Mouse (Mus musculus) MEL (cell line): ENCODE data around the gene Serping1. TPM values are rescaled to one million over a fixed set of nuclear protein-coding genes. Genes with fewer than 3 reads are reported as not detected.

ENCODE experiments used
- DNase-seq: peaks from one replicate; pipeline ENCODE4 v3.0.0; 2011; ENCODE audit warnings: low read depth, low spot score
- H3K27ac ChIP-seq: 2 replicates; pipeline ENCODE4 v1.5.1; 2012; ENCODE audit warnings: low read depth, mild to moderate bottlenecking, control low read depth, low read length, moderate library complexity; ENCODE audit not compliant: control insufficient read depth
- H3K27me3 ChIP-seq, 2 experiments: fragments of 150-350 bp in 1 of 2; sonication (generic) in 1 of 2; 2 replicates each; pipeline ENCODE4 v1.6.1; 2012; ENCODE audit warnings: low read length in 2 of 2, mild to moderate bottlenecking in 2 of 2, improper control_type of control experiment in 1 of 2, moderate library complexity in 1 of 2; ENCODE audit not compliant: insufficient read depth in 2 of 2, control insufficient read depth in 1 of 2
- H3K36me3 ChIP-seq, 2 experiments: 2 replicates each; pipeline ENCODE4 v1.6.1; 2012 to 2014; ENCODE audit warnings: low read length in 2 of 2, improper control_type of control experiment in 1 of 2, inconsistent platforms in 1 of 2, mild to moderate bottlenecking in 1 of 2; ENCODE audit not compliant: insufficient read depth in 2 of 2, control insufficient read depth in 1 of 2
- H3K4me1 ChIP-seq, 2 experiments: fragments of 150-350 bp in 1 of 2; sonication (generic) in 1 of 2; 2 replicates each; pipeline ENCODE4 v1.6.1; 2012; ENCODE audit warnings: low read length in 2 of 2, improper control_type of control experiment in 1 of 2, mild to moderate bottlenecking in 1 of 2; ENCODE audit not compliant: insufficient read depth in 2 of 2, control insufficient read depth in 1 of 2
- H3K4me3 ChIP-seq, 2 experiments: fragments of 150-350 bp in 1 of 2; sonication (generic) in 1 of 2; 2 replicates each; pipeline ENCODE4 v1.5.1; 2012; ENCODE audit warnings: low read depth in 2 of 2, low read length in 2 of 2, mild to moderate bottlenecking in 2 of 2, moderate library complexity in 2 of 2, control low read depth in 1 of 2, improper control_type of control experiment in 1 of 2; ENCODE audit not compliant: control insufficient read depth in 1 of 2, insufficient read depth in 1 of 2
- H3K79me2 ChIP-seq: 2 replicates; pipeline ENCODE4 v1.6.1; 2012; ENCODE audit warnings: mild to moderate bottlenecking, low read length, moderate library complexity; ENCODE audit not compliant: control insufficient read depth, poor library complexity, insufficient read depth
- H3K9ac ChIP-seq: 2 replicates; pipeline ENCODE4 v1.6.1; 2012; ENCODE audit warnings: low read depth, mild to moderate bottlenecking, control low read depth, low read length, moderate library complexity; ENCODE audit not compliant: control insufficient read depth, poor library complexity, severe bottlenecking
- H3K9me3 ChIP-seq: fragments of 150-350 bp; sonication (generic); replicated peaks from 2 replicates; pipeline ENCODE4 v1.6.1; 2012; ENCODE audit warnings: mild to moderate bottlenecking, low read length, improper control_type of control experiment, moderate library complexity; ENCODE audit not compliant: insufficient read depth
- BHLHE40 ChIP-seq: IDR thresholded peaks from 2 replicates; pipeline ENCODE4 v1.6.1; 2012; ENCODE audit warnings: low read depth, mild to moderate bottlenecking, inconsistent platforms, low read length, improper control_type of control experiment, borderline replicate concordance
- CTCF ChIP-seq, 3 experiments: IDR thresholded peaks in 2 of 3; conservative IDR thresholded peaks in 1 of 3; 2 replicates each; pipeline ENCODE4 v1.5.1; 2011 to 2012; ENCODE audit warnings: low read length in 3 of 3, low read depth in 2 of 3, mild to moderate bottlenecking in 2 of 3, improper control_type of control experiment in 1 of 3, inconsistent platforms in 1 of 3, mixed read lengths in 1 of 3, moderate library complexity in 1 of 3; ENCODE audit not compliant: control insufficient read depth in 1 of 3, insufficient read depth in 1 of 3, poor library complexity in 1 of 3, severe bottlenecking in 1 of 3
- JUND ChIP-seq: IDR thresholded peaks from 2 replicates; pipeline ENCODE4 v1.6.1; 2011; ENCODE audit warnings: low read depth, mild to moderate bottlenecking, improper control_type of control experiment, low read length
- MAX ChIP-seq: IDR thresholded peaks from 2 replicates; pipeline ENCODE4 v1.6.1; 2011; ENCODE audit warnings: low read length, improper control_type of control experiment
- MXI1 ChIP-seq: IDR thresholded peaks from 2 replicates; pipeline ENCODE4 v1.6.1; 2011; ENCODE audit warnings: mild to moderate bottlenecking, low read depth, low read length, improper control_type of control experiment
- MYC ChIP-seq: IDR thresholded peaks from 2 replicates; pipeline ENCODE4 v1.6.1; 2011; ENCODE audit warnings: low read depth, mild to moderate bottlenecking, low read length, improper control_type of control experiment, moderate library complexity
- POLR2A ChIP-seq, 2 experiments: IDR thresholded peaks; 2 replicates each; pipeline ENCODE4 v1.6.1; 2011 to 2012; ENCODE audit warnings: low read length in 2 of 2, mild to moderate bottlenecking in 2 of 2, control low read depth in 1 of 2, improper control_type of control experiment in 1 of 2, low read depth in 1 of 2, moderate library complexity in 1 of 2; ENCODE audit not compliant: control insufficient read depth in 1 of 2, insufficient read depth in 1 of 2, poor library complexity in 1 of 2
- RAD21 ChIP-seq: IDR thresholded peaks from 2 replicates; pipeline ENCODE4 v1.6.1; 2011; ENCODE audit warnings: mild to moderate bottlenecking, low read depth, low read length, improper control_type of control experiment
- SIN3A ChIP-seq: IDR thresholded peaks from 2 replicates; pipeline ENCODE4 v1.6.1; 2012; ENCODE audit warnings: low read length, improper control_type of control experiment, inconsistent platforms
- SMC3 ChIP-seq: IDR thresholded peaks from 2 replicates; pipeline ENCODE4 v1.6.1; 2011; ENCODE audit warnings: low read depth, low read length, improper control_type of control experiment
- TBP ChIP-seq: IDR thresholded peaks from 2 replicates; pipeline ENCODE4 v1.8.0; 2011; ENCODE audit warnings: low read depth, low read length, improper control_type of control experiment
- USF1 ChIP-seq: IDR thresholded peaks from 2 replicates; pipeline ENCODE4 v1.6.1; 2014; ENCODE audit warnings: low read depth, mild to moderate bottlenecking, inconsistent platforms, low read length, improper control_type of control experiment, moderate library complexity
- USF2 ChIP-seq, 2 experiments: IDR thresholded peaks; 2 replicates each; pipeline ENCODE4 v1.6.1; 2011 to 2012; ENCODE audit warnings: improper control_type of control experiment in 2 of 2, low read length in 2 of 2, borderline replicate concordance in 1 of 2, inconsistent platforms in 1 of 2, low read depth in 1 of 2, mild to moderate bottlenecking in 1 of 2; ENCODE audit not compliant: insufficient read depth in 1 of 2
- ZC3H11A ChIP-seq: IDR thresholded peaks from 2 replicates; pipeline ENCODE4 v1.6.1; 2012; ENCODE audit warnings: low read depth, mild to moderate bottlenecking, inconsistent platforms, low read length, improper control_type of control experiment
- ZKSCAN1 ChIP-seq: IDR thresholded peaks from 2 replicates; pipeline ENCODE4 v1.6.1; 2012; ENCODE audit warnings: low read depth, mild to moderate bottlenecking, inconsistent platforms, low read length, improper control_type of control experiment, moderate library complexity
- ZMIZ1 ChIP-seq: IDR thresholded peaks from 2 replicates; pipeline ENCODE4 v1.6.1; 2012; ENCODE audit warnings: low read depth, mild to moderate bottlenecking, inconsistent platforms, low read length, improper control_type of control experiment, moderate library complexity
- ZNF384 ChIP-seq: IDR thresholded peaks from 2 replicates; pipeline ENCODE4 v1.6.1; 2012; ENCODE audit warnings: low read depth, mild to moderate bottlenecking, inconsistent platforms, low read length, improper control_type of control experiment
- polyA plus RNA-seq, 2 experiments: library from polyadenylated mRNA; stranded (reverse) in 1 of 2; unstranded in 1 of 2; fragments of >175 nt in 1 of 2; fragments of >200 nt in 1 of 2; gene quantifications; 2 replicates each; pipeline versions ENCODE4 v1.2.1 to v1.2.4; 2012; ENCODE audit warnings: low replicate concordance in 2 of 2, low read depth in 1 of 2; ENCODE audit not compliant: insufficient read length in 2 of 2, insufficient read depth in 1 of 2, missing spikeins in 1 of 2
- total RNA-seq: library from RNA; depleted of rRNA; stranded (reverse); fragments of 300-350 nt; gene quantifications from 2 replicates; pipeline ENCODE4 v1.2.3, GENCODE M21; 2012

The Serping1 gene
- total and polyA plus RNA-seq, 3 experiments = not detected

DNA sequence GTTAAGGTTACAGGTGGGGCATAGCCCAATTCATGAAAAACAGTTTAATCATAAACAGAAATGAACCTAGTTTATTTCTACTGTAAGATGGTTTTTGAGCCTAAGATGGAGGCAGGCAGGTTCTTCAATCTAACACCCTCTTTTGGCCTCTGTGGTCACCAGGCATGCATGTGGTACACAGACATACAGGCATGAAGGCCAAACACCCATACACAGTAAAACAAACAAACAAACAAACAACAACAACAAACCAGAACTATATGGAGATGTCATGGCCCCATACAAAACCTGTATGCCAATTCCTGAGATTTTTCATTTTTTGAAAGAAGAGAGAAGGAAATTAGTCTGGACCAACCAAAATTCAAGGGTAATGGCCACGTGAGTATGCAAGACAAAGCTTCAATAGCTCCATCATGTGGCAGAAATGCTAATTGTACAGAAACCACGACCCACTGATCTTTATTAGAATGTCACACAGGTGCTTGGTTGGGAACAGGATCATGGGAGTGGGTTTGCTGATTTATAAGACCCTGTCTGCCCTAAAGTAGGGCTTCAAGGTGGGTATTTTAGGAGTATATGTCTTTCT, 16.6 kb downstream of the Serping1 start:
- Histone ChIP-seq H3K27ac (no peak overlapping the region), H3K9me3 (no peaks in the 10 kb centered on the region)
- peak; percentile 67; the same call in 1 of the 2 replicates for TF ChIP-seq BHLHE40
- TF ChIP-seq USF2 (IDR thresholded peaks at IDR 0.05; ENCODE audit: borderline replicate concordance in 1 of 2, insufficient read depth in 1 of 2, low read depth in 1 of 2, low read length in 2 of 2) = peak; percentile 28 to 67; a peak in 1 of 4 replicates
- peak; percentile 84 for TF ChIP-seq SMC3
- no peak for TF ChIP-seq ZKSCAN1
- TF ChIP-seq RAD21 = peak; percentile 78
- peak; percentile 43; the same call in 1 of the 2 replicates for TF ChIP-seq MXI1
- TF ChIP-seq POLR2A (IDR thresholded peaks at IDR 0.05; ENCODE audit: control insufficient read depth in 1 of 2, insufficient read depth in 1 of 2, low read depth in 1 of 2, low read length in 2 of 2, poor library complexity in 1 of 2) = no peak
- peak; percentile 40; the same call in 1 of the 2 replicates for TF ChIP-seq SIN3A
- TF ChIP-seq ZC3H11A = peak; percentile 61
- TF ChIP-seq TBP = no peak
- TF ChIP-seq CTCF (IDR thresholded peaks at IDR 0.05 in 2 of 3, conservative IDR thresholded peaks at IDR 0.05 in 1 of 3; ENCODE audit: control insufficient read depth in 1 of 3, insufficient read depth in 1 of 3, low read depth in 2 of 3, low read length in 3 of 3, poor library complexity in 1 of 3, severe bottlenecking in 1 of 3) = peak in 2 of 3 experiments; percentile 52 to 82; a peak in 4 of 6 replicates
- TF ChIP-seq MYC = peak; percentile 74; the same call in 1 of the 2 replicates
- peak; percentile 64; the same call in 1 of the 2 replicates for TF ChIP-seq MAX
- peak; percentile 91 for TF ChIP-seq USF1
- TF ChIP-seq, all 39 proteins: peak for 11
- Histone ChIP-seq H3K36me3 (no peaks in the 10 kb centered on the region), H3K27me3 (peaks cover 9 to 16% of the 10 kb centered on the region in 2 experiments), H3K9ac (no peak overlapping the region), H3K4me1 (no peaks in the 10 kb centered on the region), H3K79me2 (no peaks in the 10 kb centered on the region), H3K4me3 (no peak overlapping the region)
- DNase-seq = peak; percentile 64

DNA sequence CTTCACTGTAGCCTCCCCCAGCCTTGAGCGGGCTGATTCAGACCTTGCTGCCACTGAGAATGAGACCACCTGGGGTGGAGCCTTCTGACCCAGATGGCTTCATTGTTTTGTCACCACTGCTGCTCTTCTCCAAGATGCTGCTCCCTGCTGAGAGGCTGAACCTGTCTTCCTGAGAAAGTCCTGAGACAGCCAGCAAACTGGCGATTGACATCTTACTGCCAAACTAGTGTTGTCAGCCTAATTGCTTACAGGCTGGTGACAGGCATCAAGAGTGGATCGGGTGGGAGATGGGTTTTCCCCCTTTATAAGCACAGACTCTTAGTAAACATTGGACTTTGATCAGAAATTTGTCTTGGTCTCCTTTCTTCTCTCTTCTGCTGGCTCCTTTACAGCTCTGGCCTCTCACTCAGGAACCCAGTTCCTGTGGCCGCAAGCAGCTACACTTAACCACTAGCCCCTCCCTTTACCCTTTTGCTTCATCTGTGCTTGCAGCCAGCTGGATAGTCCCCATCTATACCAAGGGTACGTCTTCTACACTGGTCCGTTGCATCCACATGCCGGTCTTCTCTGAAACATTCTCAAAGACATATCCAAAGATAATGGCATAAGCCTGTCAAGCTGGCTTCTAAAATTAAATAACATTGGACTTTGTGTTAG, 18.1 kb downstream of the Serping1 start:
- no peaks in the 10 kb centered on the region for H3K36me3 ChIP-seq
- H3K9me3 ChIP-seq = no peaks in the 10 kb centered on the region
- H3K79me2 ChIP-seq = no peaks in the 10 kb centered on the region

More for the DNA sequence above, 18.1 kb downstream of the Serping1 start:
- no peaks in the 10 kb centered on the region for H3K4me1 ChIP-seq
- no peak for DNase-seq
- H3K9ac ChIP-seq = no peak overlapping the region
- no peak overlapping the region for H3K27ac ChIP-seq
- TF ChIP-seq TBP (no peak), ZNF384 (no peak), JUND (no peak), ZMIZ1 (no peak)
- no peak overlapping the region for H3K4me3 ChIP-seq
- peaks cover 9 to 10% of the 10 kb centered on the region in 2 experiments for H3K27me3 ChIP-seq
